Mouse (Mus musculus): Measurements from ENCODE around the gene Faap20. TPM values are rescaled to one million over a fixed set of nuclear protein-coding genes. Genes with fewer than 3 reads are reported as not detected.

Gene Faap20
- total RNA-seq, 2 experiments from 2014 or later = 22.2 to 24.3 TPM

DNA sequence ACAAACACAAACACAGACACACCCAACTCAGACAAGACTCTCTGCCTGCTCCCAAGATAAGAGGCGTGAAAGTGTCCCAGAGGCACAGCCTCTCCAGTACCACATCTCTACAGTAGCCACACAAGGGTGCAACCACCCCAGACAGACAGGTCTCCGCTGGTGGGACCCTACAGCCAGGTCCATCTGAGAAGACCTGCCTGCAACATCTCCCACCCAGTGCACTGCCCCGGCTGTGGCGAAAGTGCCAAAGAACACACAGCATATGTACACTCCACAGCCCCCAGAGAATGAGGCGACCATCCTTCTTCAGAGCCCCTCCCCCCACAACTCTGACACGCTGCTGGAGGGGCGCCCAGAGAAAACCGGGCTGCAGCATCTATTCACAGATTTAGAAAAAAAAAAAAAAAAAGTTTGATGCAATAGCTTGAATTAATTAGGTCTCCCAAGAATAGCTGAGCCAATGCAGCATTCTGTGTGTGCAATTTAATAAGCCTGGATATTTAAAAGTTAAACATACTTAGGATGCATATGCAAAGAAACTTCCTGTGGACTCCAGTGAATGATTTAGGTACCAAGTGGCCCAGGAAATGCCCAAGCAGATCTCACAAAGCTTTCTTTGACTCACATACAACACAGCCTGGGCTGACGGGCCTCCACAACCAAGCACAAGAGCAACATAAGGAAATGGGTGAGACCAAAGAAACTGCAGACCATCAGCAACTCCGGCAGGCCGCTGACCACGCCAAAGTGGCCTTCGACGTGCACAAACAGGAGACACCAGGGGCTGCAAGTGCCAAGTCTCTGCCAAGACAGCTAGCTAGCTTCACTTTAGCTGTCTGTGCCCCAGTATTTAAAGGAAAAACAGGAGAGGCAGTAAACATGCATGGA lies 29.1 kb upstream of the Faap20 start:
- peak; percentile 61 to 67 for DNase-seq (ENCODE audit: low spot score in 2 of 2)

DNA sequence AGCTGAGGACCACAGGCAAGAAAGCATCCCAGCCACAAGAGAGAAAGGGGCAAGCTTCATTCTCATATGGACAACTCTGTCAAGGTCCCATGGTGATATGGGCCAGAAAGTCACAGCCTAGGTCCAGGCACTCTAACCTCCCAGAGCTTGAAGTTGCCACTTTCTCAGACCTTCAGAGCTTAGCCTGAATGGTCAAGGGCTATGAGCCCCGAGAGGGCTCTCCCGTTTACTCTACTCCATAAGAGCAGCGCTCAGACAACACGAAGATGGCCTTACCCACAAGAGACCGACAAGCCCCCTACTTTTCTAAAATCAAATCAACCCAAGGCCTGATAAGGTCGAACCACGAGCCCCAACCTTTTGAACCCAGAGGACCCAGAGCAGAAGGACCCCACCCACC lies 28.5 kb upstream of the Faap20 start:
- no peak for DNase-seq (ENCODE audit: low spot score in 2 of 2)

GRCm38 (mm10) chr4:155221599-155222551 lies 27.7 kb upstream of the Faap20 start:
- peak; percentile 73 to 76 for DNase-seq (ENCODE audit: low spot score in 2 of 2)

DNA sequence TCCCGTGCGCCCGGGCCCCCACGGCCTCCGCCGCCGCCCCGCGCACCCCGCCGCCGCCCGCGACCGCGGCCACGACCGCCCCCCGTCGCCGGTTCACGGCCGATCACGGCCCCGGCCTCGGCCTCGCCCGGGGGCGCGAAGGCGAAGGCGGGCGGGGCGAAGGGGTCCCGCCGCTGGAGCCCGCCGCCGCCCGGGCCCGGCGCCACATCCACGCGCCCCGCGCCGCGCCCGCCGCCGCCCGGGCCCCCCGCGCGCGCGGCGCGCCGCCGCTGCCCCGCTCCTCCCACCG lies 27.1 kb upstream of the Faap20 start, which contains the start of gene Ski:
Gene Ski (minus strand): TSS at position 41 of the 289 bp plus-strand sequence.
- DNase-seq (ENCODE audit: low spot score in 2 of 2) = no peak

GRCm38 (mm10) chr4:155222841-155223593 lies 26.6 kb upstream of the Faap20 start:
- DNase-seq (ENCODE audit: low spot score in 2 of 2) = peak; percentile 100

DNA sequence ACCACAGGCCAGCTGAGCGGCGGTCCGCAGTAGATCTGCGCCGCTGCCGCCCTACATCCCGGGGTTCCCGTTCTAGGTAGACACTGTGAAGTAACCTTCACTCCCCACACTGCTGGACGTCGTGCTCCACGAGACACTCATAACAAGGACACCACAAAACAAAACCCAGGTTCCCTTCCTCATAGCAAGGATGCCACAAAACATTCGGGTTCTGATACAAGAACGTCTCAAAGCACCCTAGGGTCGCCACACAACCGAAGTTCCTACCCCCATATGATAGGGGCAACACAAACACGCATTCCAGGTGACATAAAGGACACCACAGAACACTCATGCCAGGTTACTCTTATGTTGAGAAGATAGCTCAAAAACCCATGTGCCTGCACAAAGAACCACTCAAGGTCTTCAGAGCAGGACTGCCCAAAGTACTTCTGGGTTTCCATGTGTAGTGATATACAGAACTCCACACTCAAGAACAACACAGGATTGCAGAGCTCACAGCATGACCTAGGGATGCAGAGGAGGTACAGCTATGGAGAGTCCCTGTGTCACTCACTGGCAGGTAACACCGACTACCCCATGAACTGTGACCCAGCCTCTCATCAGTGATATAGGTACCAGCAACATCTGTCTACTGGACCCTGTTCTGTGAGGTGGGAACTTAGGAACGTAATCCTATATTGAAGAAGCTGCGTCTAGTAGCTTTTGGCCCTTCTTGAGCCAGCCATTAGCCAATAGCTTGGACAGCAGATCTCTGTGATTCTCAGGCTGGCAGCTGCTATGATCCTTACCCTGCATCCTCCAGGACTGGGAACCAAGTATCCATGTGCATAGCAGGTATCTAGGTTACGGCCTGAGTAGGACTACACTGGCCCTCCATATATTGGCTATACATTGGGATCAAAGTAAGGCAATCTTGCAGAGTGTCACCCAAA lies 25.7 kb upstream of the Faap20 start:
- DNase-seq (ENCODE audit: low spot score in 2 of 2) = no peak

- no peak for DNase-seq (ENCODE audit: low spot score in 2 of 2)
Observed at GRCm38 (mm10) chr4:155225918-155226317, 23.7 kb upstream of the Faap20 start.

DNA sequence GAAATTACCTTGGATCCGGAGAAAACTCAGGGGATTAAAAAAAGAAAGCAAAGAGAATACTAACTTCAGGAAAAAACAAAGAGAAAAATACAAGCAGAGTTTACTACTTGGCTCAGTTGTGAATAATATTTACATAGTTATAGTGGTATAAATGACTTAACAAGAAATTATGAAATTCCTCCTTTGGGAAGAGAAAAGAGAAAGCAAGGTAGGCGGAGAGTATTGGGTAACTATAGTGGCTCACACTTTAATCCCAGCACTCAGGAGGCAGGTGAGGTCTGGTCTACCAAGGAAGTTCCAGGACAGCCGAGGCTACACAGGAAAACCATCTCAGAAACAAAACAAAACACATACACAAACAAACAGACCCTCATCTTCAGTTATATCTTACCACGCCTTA lies 21.6 kb upstream of the Faap20 start:
- DNase-seq (ENCODE audit: low spot score in 2 of 2) = no peak

DNA sequence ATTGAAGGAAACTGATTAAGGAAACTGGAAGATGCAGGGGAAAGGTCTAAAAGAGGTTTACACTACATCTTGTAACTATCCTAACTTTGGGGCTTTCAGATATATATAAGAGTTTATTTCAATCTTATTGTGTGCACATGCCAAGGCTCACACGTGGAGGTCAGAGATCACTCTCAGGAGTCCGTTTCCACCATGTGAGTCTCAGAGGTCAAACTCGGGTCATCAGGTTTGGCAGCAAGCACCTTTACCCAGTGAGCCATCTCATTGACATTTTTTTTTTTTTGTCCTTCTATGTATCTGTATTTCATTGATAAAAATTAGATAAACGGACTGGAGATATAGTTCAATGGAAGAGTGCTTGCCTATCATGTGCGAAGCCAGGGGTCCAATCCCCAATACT lies 21.1 kb upstream of the Faap20 start:
- DNase-seq (ENCODE audit: low spot score in 2 of 2) = no peak

DNA sequence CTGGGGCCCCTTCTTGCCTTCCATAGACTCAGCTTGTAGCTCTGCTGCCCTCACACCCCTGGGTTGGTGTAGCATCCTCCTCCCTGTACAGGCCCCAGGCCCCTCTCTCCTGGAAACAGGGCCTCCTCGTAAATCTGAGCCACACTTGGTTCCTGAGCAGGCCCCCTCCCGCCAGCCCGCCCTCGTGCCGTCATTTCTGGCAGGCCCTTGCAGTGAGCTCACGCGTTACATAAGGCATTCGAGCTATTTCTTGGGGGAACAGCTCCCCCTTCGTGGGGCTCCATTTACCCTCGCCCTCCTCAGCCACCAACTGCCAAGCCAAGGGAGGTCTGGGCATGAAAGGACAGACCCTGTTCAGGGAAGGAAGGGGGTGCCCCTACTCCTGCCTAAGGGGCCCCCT lies 15.7 kb upstream of the Faap20 start:
- peak; percentile 74 to 81 for DNase-seq (ENCODE audit: low spot score in 2 of 2)

DNA sequence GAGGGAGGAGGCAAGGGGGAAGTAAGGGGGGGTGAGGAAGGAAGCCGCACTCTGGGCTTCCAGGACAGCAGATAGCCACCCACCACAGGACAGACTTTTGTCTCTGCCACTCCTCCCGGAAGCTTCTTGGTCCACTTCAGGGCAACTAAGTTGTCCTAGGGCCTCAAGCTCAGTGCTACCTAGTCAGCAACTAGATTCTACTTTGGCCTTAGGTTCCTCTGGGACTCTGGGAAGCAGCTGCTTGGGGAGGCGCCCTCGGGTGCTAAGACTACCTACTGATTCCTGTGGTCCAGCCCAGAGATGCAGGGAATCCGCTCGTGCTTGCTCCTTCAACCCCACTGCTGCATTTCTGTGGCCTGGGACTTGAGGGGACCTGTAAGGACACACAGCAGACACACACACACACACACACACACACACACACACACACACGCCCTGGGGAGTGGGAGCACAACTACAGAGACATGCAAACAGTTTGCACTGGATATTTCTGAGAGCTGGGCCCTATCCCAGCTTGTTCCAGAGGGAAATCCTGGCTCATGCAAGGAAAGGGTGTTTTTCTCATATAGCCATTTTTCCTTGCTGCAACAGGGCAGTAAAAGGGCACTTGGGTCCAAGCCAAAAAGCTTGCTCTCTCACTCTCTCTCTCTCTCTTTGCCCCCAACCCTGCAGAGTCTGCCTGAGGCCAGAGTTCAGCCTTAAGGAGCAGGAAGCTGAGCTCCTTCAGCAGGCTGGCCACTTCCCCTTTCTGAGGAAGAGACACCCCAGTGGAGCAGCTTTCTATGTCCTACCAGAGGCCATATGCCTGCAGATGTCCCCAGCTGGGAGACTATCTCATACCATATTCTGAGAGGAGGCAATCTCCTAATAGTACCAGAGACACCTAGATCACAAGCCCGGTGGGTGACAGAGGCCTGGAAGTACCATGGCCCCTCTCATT lies 15.0 kb upstream of the Faap20 start:
- peak in 1 of 2 experiments; percentile 45 for DNase-seq (ENCODE audit: low spot score in 2 of 2)

DNA sequence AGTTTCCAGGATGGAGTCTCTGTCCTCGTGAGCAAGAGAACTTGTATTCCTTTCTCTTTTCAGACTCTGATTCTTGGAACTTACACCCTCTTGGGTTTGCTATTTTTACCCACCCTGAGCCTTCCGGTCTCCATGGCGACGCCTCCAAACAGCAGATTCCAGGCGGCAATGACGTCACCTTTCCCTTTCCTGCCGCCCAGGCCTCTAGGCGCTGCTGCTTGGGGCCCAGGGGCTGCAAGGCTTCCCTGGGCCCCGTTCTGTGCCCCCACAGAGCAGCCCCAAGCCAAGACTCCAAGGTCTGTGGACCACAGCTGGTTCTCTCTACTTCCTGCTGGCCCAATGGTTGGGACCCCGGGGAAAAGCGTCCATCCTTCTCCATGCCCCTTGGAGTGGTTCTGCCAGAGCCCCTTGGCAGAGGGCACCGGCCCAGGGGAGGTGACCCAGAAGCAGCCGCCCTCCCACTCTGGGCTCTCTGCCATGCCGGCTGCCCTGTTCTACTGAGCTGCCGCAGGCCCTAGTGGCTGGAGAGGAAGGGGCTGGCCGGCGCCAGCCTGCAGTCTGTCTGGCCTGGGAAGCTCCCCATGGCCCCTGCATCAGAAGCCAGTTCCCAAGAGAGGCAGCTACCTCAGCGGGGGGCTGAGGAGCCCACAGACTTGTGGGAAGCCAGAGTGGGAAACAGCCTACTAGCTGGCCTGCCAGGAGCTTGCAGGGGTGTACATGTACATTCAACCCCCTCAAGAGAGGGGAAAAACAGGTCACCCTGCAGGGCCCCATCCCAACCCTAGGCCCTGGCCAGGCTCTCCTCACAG lies 14.1 kb upstream of the Faap20 start:
- DNase-seq (ENCODE audit: low spot score in 2 of 2) = peak; percentile 87 to 90

DNA sequence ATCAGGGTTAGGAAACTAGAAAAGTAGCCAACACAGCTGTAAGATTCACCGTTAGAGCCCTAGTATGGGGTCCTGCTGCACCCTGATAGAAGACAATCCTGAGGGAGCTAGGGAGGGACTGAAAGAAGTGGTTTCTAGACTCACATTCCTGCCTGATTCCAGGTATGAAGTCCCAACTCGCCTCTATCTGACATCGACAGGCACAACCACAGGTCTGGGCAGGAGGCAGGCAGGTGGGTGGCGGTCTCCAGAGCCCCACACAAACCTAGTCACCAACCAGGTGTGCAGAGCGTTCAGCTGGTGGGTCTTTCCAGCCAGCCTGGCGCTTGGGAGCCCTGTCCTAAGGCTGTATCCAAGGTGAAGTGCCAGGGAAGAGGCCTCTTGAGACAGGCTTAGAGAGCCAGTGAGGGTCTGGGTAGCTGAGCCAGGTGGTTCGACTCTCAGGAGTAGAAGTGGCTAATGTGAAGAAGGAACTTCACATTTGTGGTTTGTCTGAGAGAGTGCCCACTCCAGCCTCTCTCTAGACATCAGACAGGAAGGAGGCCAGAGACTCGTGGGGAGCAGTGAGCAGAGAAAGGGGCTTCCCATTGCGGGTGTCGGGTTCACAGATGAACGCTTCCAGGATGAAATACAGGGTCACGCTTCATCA lies 12.7 kb upstream of the Faap20 start:
- no peak for DNase-seq (ENCODE audit: low spot score in 2 of 2)

DNA sequence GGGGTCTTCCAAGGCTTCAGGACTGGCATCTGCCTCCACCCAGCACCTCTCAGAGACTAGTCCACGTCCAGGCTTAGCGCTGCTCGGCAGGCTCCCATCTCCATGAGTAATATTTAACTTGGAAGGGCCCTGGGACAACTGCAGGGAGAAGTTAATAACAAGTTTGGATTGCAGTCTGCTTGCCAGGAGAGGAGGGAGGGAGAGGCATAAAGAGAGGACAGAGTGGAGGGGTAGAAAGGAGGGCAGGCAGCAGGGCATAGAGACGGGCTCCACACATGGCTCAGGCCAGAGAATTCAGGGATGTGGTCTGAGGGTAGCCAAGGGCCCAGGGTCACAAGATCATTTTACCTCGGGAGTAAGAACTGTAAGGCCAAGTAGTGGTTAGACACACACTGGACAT lies 11.3 kb upstream of the Faap20 start:
- no peak for DNase-seq (ENCODE audit: low spot score in 2 of 2)

GRCm38 (mm10) chr4:155239494-155239893 lies 10.1 kb upstream of the Faap20 start:
- no peak for DNase-seq (ENCODE audit: low spot score in 2 of 2)

DNA sequence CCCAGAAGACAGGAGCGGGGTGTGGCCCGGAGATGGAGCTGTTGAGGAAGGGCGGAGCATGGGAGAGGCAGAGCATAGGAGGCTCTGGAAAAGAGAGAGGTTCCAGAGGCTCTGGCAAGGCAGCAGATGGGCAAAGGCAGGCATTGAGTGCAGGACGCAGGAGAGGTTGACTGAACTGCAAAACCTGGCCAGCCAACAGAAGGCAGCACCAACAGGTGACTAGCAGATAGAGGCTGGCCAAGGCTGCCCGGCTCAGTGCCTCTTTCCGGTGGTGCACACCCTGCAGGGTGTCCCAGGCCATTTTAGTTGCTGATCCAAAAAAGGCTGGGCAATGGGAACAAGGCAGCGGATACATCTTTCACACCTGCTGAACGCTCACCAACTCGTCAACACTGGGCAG lies 7.8 kb upstream of the Faap20 start:
- DNase-seq (ENCODE audit: low spot score in 2 of 2) = no peak

- DNase-seq (ENCODE audit: low spot score in 2 of 2) = no peak
Observed at GRCm38 (mm10) chr4:155242292-155242691, 7.3 kb upstream of the Faap20 start.

- DNase-seq (ENCODE audit: low spot score in 2 of 2) = no peak
Observed at GRCm38 (mm10) chr4:155243233-155243632, 6.4 kb upstream of the Faap20 start.

All from layer of hippocampus, postnatal 10 days (tissue).